In the genomic region with DNA sequence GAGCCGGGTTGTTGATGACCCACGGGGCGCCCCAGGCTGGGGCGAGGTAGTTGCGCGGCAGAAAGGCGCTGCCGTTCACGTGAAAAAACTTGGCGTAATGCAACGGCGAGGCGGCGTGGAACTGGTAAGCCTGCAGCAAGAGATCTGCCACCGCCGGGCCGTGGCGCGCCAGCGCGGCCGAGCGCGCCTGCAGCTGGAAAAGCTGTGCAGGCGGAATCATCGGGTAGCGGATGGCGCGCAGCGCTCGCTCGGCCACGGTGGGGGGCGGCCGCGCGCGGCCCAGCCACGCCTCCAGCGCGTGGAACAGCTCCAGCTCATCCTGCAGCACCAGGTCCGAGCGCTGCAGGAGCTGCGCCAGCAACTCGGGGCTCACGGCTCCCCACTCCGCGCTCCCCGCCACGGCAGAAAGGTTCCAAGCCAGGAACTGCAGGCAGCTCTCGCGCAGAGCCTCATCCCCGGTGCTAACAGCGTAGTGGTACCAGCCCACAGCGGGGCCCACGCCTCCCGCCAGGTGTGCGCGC, we compare ENCODE assay signal across 8 mouse cellular contexts. TPM values are rescaled to one million over a fixed set of nuclear protein-coding genes. Genes with fewer than 3 reads are reported as not detected.
A peak's percentile ranks its signal among the peaks of the same experiment; 100 is the strongest.
DNase-seq lines count a peak whose midpoint lies in the region; ATAC-seq and TF ChIP-seq lines count a peak whose summit lies in the region.

No protein-coding gene starts in this region.

- peak overlapping the region; percentile 68 for H3K4me3 ChIP-seq in gastrocnemius, adult 2 months
- H3K4me3 ChIP-seq in intestine, embryonic 14.5 days (ENCODE audit: low read depth, low read length), result peak overlapping the region; percentile 41
- peak overlapping the region; percentile 48 for H3K4me3 ChIP-seq in midbrain, embryonic 12.5 days

- H3K9ac ChIP-seq in intestine, embryonic 14.5 days (ENCODE audit: low read length), result no peak overlapping the region; the same call in 1 of the 2 replicates
- H3K9ac ChIP-seq in midbrain, embryonic 12.5 days (replicated peaks), result peak overlapping the region; percentile 52

- H3K36me3 ChIP-seq in intestine, embryonic 14.5 days (ENCODE audit: control insufficient read depth, insufficient read depth, low read length), result no peaks in the 10 kb centered on the region
- H3K36me3 ChIP-seq in midbrain, embryonic 12.5 days, result 0 out of 2 replicates have a peak, but pooled peaks cover 4% of the 10 kb centered on the region

- no peak for TF ChIP-seq CTCF in gastrocnemius, adult 2 months (IDR thresholded peaks at IDR 0.05)

- intact Hi-C loops in gastrocnemius, adult 2 months (cut with DNase I), result no loop called here

- no peak; the same call in 1 of the 2 replicates for ATAC-seq in intestine, embryonic 14.5 days (replicated peaks; ENCODE audit: low FRiP score, low TSS enrichment, low read depth)
- ATAC-seq in midbrain, embryonic 12.5 days (ENCODE audit: low FRiP score, low read depth), result no peak

- no peaks in the 10 kb centered on the region for H3K9me3 ChIP-seq in intestine, embryonic 14.5 days (ENCODE audit: control insufficient read depth, low read length)
- H3K9me3 ChIP-seq in midbrain, embryonic 12.5 days, result no peaks in the 10 kb centered on the region

- H3K4me1 ChIP-seq in intestine, embryonic 14.5 days (replicated peaks; ENCODE audit: control insufficient read depth, insufficient read depth, low read length), result peaks cover 26% of the 10 kb centered on the region
- H3K4me1 ChIP-seq in midbrain, embryonic 12.5 days, result peaks cover 74% of the 10 kb centered on the region

- peak overlapping the region; percentile 43 for H3K27ac ChIP-seq in gastrocnemius, adult 2 months
- H3K27ac ChIP-seq in intestine, embryonic 14.5 days (ENCODE audit: low read depth), result no peak overlapping the region
- peak overlapping the region; percentile 49 for H3K27ac ChIP-seq in midbrain, embryonic 12.5 days (replicated peaks)

- H3K27me3 ChIP-seq in intestine, embryonic 14.5 days (replicated peaks; ENCODE audit: control insufficient read depth, insufficient read depth, low read length), result peaks cover 73% of the 10 kb centered on the region
- H3K27me3 ChIP-seq in midbrain, embryonic 12.5 days, result peaks cover 72% of the 10 kb centered on the region

- H3K4me2 ChIP-seq in intestine, embryonic 14.5 days (ENCODE audit: low read length), result peak overlapping the region; percentile 80
- peak overlapping the region; percentile 90 for H3K4me2 ChIP-seq in midbrain, embryonic 12.5 days (replicated peaks)

- WGBS in intestine, embryonic 14.5 days, result under 1% methylated on average over 55 of the region's 59 CpGs
- WGBS in midbrain, embryonic 12.5 days, result 2% methylated on average over 45 of the region's 59 CpGs

- peak; percentile 33 for DNase-seq in gastrocnemius, adult 2 months
- DNase-seq in gastrocnemius, postnatal 4 days (ENCODE audit: low spot score in 2 of 2), result no peak
- DNase-seq in thymus, postnatal 4 days, result peak; percentile 31
- DNase-seq in thymus, adult 18-20 months, result no peak
- no peak for DNase-seq in intestine, embryonic 14.5 days (ENCODE audit: low spot score)
- peak; percentile 45 for DNase-seq in telencephalon, adult 2 months (ENCODE audit: low read depth, low spot score)
- no peak for DNase-seq in embryo, embryonic 10.5 days (ENCODE audit: low spot score)

RNA-seq across cellular contexts. Expression of gene Btbd17, which starts 3.8 kb away (rescaled TPM):
- total RNA-seq in gastrocnemius, adult 2 months (2021), result not detected
- 1 to 10 TPM; 3.6 to 4.4 TPM for total RNA-seq in gastrocnemius, postnatal 4 days (2021)
- 1.2 and 2.9 TPM in 2 replicates for polyA plus RNA-seq in intestine, embryonic 14.5 days (2014; fragmentation: Nextera tagmentation; extraction: Ambion mirVana)
- polyA plus RNA-seq in midbrain, embryonic 12.5 days (2016; fragmentation: Nextera tagmentation; extraction: Ambion mirVana), result 61.0 and 68.5 TPM in 2 replicates

RNA-seq across cellular contexts. Expression of gene Gpr142, which starts 6.8 kb away (rescaled TPM):
- total RNA-seq in gastrocnemius, adult 2 months (2021), result not detected
- total RNA-seq in gastrocnemius, postnatal 4 days (2021), result not detected
- polyA plus RNA-seq in intestine, embryonic 14.5 days (2014; fragmentation: Nextera tagmentation; extraction: Ambion mirVana), result 0.16 TPM in 1 of 2 replicates, not detected in the other
- polyA plus RNA-seq in midbrain, embryonic 12.5 days (2016; fragmentation: Nextera tagmentation; extraction: Ambion mirVana), result not detected in 2 replicates

RNA-seq across cellular contexts. Expression of gene Kif19a, which starts 26.8 kb away (rescaled TPM):
- total RNA-seq in gastrocnemius, adult 2 months (2021), result under 1 TPM; 0.54 to 0.56 TPM
- 1 to 10 TPM; 3.4 to 5.6 TPM for total RNA-seq in gastrocnemius, postnatal 4 days (2021)
- polyA plus RNA-seq in intestine, embryonic 14.5 days (2014; fragmentation: Nextera tagmentation; extraction: Ambion mirVana), result 0.27 and 1.2 TPM in 2 replicates
- 0.45 and 0.73 TPM in 2 replicates for polyA plus RNA-seq in midbrain, embryonic 12.5 days (2016; fragmentation: Nextera tagmentation; extraction: Ambion mirVana)

RNA-seq across cellular contexts. Expression of gene Gprc5c, which starts 59.0 kb away (rescaled TPM):
- total RNA-seq in gastrocnemius, adult 2 months (2021), result 10 to 100 TPM; 45.4 to 82.1 TPM
- total RNA-seq in gastrocnemius, postnatal 4 days (2021), result 10 to 100 TPM; 51.0 to 57.9 TPM
- polyA plus RNA-seq in intestine, embryonic 14.5 days (2014; fragmentation: Nextera tagmentation; extraction: Ambion mirVana), result 21.8 and 23.6 TPM in 2 replicates
- polyA plus RNA-seq in midbrain, embryonic 12.5 days (2016; fragmentation: Nextera tagmentation; extraction: Ambion mirVana), result 10.4 and 16.8 TPM in 2 replicates

Comparison
In these comparisons a context has a peak if more than half of its experiments do, and no peak if none do; other contexts are left out.
1. DNase-seq: peak in gastrocnemius, adult 2 months (single experiment), thymus, postnatal 4 days (single experiment) and telencephalon, adult 2 months (single experiment); none in gastrocnemius, postnatal 4 days (0 of 2), thymus, adult 18-20 months (0 of 2), intestine, embryonic 14.5 days (single experiment) and embryo, embryonic 10.5 days (single experiment).
2. RNA of gene Btbd17, which starts 3.8 kb away (total RNA-seq): 3.6 to 4.4 TPM in gastrocnemius, postnatal 4 days; not detected in gastrocnemius, adult 2 months; every median in the first group is over 4 times any median in the second.
3. Peak in every context shown above with its lines, with median percentiles within 50 percentile points of each other: H3K4me3 ChIP-seq.